Mouse (Mus musculus): ENCODE measurements around the gene Tmem258. TPM values are rescaled to one million over a fixed set of nuclear protein-coding genes. Genes with fewer than 3 reads are reported as not detected.

Tmem258 gene
- polyA plus RNA-seq, 1 experiment from 2014 or later, result 447 TPM

- Histone ChIP-seq H3K4me1 (no peaks in the 10 kb centered on the region), H3K27ac (no peak overlapping the region), H3K9ac (no peak overlapping the region), H3K9me3 (replicated peaks) (no peaks in the 10 kb centered on the region), H3K27me3 (no peaks in the 10 kb centered on the region), H3K4me2 (no peak overlapping the region), H3K4me3 (no peak overlapping the region), H3K36me3 (ENCODE audit: poor library complexity, severe bottlenecking) (no peaks in the 10 kb centered on the region)
- ATAC-seq, result no peak
- WGBS, result 93% methylated on average over 5 of the region's 5 CpGs
Measured at GRCm38 (mm10) chr19:10173116-10173718, 30.6 kb upstream of the Tmem258 start.

DNA sequence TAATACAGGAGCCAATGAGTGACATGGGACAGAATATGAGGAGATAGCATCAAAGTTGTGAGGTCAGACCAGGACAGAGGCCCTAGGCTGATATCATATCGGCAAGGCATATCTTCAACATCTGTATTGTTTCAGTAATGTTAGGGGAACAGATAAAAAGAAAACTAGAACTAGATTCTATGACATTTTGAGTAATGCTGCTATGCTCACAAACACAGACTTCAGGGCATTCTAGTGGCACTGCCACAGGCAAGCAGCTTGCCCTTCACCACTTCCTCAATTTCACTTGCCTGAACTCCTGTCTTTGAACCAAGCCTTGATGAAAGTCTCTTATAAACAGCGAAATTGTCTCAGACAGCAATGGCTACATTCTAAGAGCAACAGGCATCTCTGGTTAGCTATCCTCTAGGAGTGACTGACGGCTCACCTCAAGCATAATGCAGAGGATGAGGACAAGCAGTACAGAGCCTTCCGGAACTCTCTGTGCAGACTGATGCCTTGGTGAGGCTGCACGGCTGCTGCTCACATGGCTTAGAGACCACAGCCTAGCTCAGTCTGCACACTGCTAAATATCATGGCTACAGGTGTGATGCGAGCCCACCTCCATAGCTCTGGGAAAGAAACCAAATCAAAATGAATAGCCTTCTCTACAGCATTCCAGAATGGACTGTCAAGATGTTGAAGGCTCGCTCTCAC lies 29.8 kb upstream of the Tmem258 start:
- H3K4me3 ChIP-seq, result no peak overlapping the region
- no peak for ATAC-seq
- no peak overlapping the region for H3K4me2 ChIP-seq
- H3K4me1 ChIP-seq, result no peaks in the 10 kb centered on the region
- H3K27ac ChIP-seq, result no peak overlapping the region
- no peaks in the 10 kb centered on the region for H3K9me3 ChIP-seq (replicated peaks)
- no peak overlapping the region for H3K9ac ChIP-seq
- no peaks in the 10 kb centered on the region for H3K36me3 ChIP-seq (ENCODE audit: poor library complexity, severe bottlenecking)
- 87% methylated on average over 7 of the region's 7 CpGs for WGBS
- no peaks in the 10 kb centered on the region for H3K27me3 ChIP-seq

GRCm38 (mm10) chr19:10174956-10175355 lies 28.9 kb upstream of the Tmem258 start:
- no peak for ATAC-seq
- no peak overlapping the region for H3K4me2 ChIP-seq
- H3K27ac ChIP-seq, result no peak overlapping the region
- 87% methylated on average over 4 of the region's 4 CpGs for WGBS
- no peak overlapping the region for H3K9ac ChIP-seq
- H3K27me3 ChIP-seq, result no peaks in the 10 kb centered on the region
- no peak overlapping the region for H3K4me3 ChIP-seq
- no peaks in the 10 kb centered on the region for H3K36me3 ChIP-seq (ENCODE audit: poor library complexity, severe bottlenecking)
- H3K9me3 ChIP-seq (replicated peaks), result no peaks in the 10 kb centered on the region
- H3K4me1 ChIP-seq, result no peaks in the 10 kb centered on the region

DNA sequence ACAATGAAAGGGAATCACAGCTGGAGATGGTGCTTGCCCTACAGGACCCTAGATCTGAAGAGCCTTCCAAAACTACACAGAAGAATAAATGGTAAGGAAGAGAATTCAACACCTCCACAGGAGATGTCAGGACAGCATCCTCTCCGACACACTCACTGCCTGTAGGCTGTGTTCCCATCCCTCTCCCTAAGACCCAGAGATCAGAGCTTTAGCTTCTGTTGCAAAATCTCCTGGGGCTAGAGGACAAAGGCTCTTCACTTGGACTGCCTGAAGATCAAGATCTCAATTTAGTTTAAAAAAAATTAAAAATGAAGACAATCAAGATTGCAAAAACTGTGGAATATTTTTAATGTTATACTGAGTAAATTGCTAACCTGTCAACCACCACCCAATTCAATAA lies 27.3 kb upstream of the Tmem258 start:
- Histone ChIP-seq H3K4me1 (no peaks in the 10 kb centered on the region), H3K9me3 (replicated peaks) (no peaks in the 10 kb centered on the region), H3K9ac (no peak overlapping the region), H3K36me3 (ENCODE audit: poor library complexity, severe bottlenecking) (no peaks in the 10 kb centered on the region), H3K27ac (no peak overlapping the region), H3K4me2 (no peak overlapping the region), H3K27me3 (no peaks in the 10 kb centered on the region), H3K4me3 (no peak overlapping the region)
- 51% methylated on average over 1 of the region's 1 CpGs for WGBS
- ATAC-seq, result no peak

GRCm38 (mm10) chr19:10176941-10177372 lies 26.9 kb upstream of the Tmem258 start:
- Histone ChIP-seq H3K9me3 (replicated peaks) (no peaks in the 10 kb centered on the region), H3K27ac (no peak overlapping the region), H3K36me3 (ENCODE audit: poor library complexity, severe bottlenecking) (no peaks in the 10 kb centered on the region), H3K4me3 (no peak overlapping the region), H3K4me2 (no peak overlapping the region), H3K4me1 (peaks cover under 1% of the 10 kb centered on the region; the same call in 1 of the 2 replicates), H3K27me3 (no peaks in the 10 kb centered on the region), H3K9ac (no peak overlapping the region)
- WGBS, result 73% methylated on average over 7 of the region's 7 CpGs
- no peak for ATAC-seq

GRCm38 (mm10) chr19:10181225-10181624 lies 22.6 kb upstream of the Tmem258 start:
- Histone ChIP-seq H3K27ac (no peak overlapping the region), H3K36me3 (ENCODE audit: poor library complexity, severe bottlenecking) (peaks cover 14% of the 10 kb centered on the region), H3K4me1 (peaks cover 28% of the 10 kb centered on the region), H3K27me3 (no peaks in the 10 kb centered on the region), H3K9ac (no peak overlapping the region), H3K9me3 (replicated peaks) (no peaks in the 10 kb centered on the region), H3K4me2 (no peak overlapping the region), H3K4me3 (no peak overlapping the region)
- ATAC-seq, result no peak
- 89% methylated on average over 7 of the region's 7 CpGs for WGBS

- H3K4me1 ChIP-seq, result peaks cover 36% of the 10 kb centered on the region
- no peak for ATAC-seq
- 35% methylated on average over 7 of the region's 7 CpGs for WGBS
- H3K27ac ChIP-seq, result peak overlapping the region; percentile 14; the same call in 1 of the 2 replicates
- peak overlapping the region; percentile 93 for H3K4me3 ChIP-seq
- no peaks in the 10 kb centered on the region for H3K9me3 ChIP-seq (replicated peaks)
- H3K36me3 ChIP-seq (ENCODE audit: poor library complexity, severe bottlenecking), result peaks cover 23% of the 10 kb centered on the region
- H3K9ac ChIP-seq, result peak overlapping the region; percentile 40; the same call in 1 of the 2 replicates
- no peaks in the 10 kb centered on the region for H3K27me3 ChIP-seq
- H3K4me2 ChIP-seq, result peak overlapping the region; percentile 76
Measured at GRCm38 (mm10) chr19:10182142-10182541, 21.7 kb upstream of the Tmem258 start.

GRCm38 (mm10) chr19:10182670-10183298 lies 21.0 kb upstream of the Tmem258 start, which contains the start of gene Fads1:
TSS of gene Fads1 (plus strand) at chr19:10182888.
- H3K27ac ChIP-seq, result peak within 1 kb of the TSS; percentile 97
- peak within 1 kb of the TSS; percentile 96 for H3K9ac ChIP-seq
- no peaks in the 10 kb centered on the region for H3K27me3 ChIP-seq
- peak within 1 kb of the TSS; percentile 76 for H3K4me2 ChIP-seq
- WGBS, result under 1% methylated on average over 70 of the region's 70 CpGs
- ATAC-seq, result peak; percentile 97
- H3K4me1 ChIP-seq, result peaks cover 42% of the 10 kb centered on the region
- peaks cover 29% of the 10 kb centered on the region for H3K36me3 ChIP-seq (ENCODE audit: poor library complexity, severe bottlenecking)
- H3K4me3 ChIP-seq, result peak within 1 kb of the TSS; percentile 93
- no peaks in the 10 kb centered on the region for H3K9me3 ChIP-seq (replicated peaks)

DNA sequence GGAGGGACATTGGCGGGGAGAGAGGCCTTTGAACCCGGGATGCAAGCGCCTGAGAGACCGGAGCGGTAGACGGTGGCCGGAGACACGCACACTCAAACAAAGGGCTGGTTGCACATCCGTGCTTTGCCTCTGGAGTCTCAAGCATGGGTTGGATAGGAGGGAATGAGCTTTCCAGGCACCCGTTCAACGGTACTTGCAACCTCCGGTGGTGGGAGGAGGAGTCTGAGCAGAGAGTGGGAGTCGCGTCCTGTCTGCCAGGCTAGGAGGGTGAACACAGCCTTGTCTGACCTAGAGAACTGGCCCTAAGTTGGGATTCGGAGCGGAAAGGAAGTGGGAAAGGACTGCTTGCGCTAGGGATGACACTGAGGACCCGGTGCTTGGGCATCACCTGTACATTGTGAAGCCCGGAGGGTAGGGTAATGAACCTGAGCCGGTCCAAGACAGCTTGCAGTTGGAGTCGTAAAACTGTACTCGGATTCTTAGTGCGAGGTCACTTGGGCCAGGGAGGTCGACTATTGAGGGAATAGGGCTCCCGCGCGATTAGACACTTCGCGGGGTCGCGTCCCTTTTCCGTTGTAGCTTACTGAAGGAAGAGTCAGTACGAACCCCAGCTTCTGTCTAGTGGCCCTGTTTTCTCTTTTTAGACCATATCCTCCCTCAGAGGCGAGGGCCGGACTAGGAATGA lies 20.4 kb upstream of the Tmem258 start:
- WGBS, result under 1% methylated on average over 35 of the region's 35 CpGs
- ATAC-seq, result peak; percentile 73
- Histone ChIP-seq H3K4me3 (peak overlapping the region; percentile 93), H3K9me3 (replicated peaks) (no peaks in the 10 kb centered on the region), H3K27me3 (no peaks in the 10 kb centered on the region), H3K27ac (peak overlapping the region; percentile 97), H3K36me3 (ENCODE audit: poor library complexity, severe bottlenecking) (peaks cover 36% of the 10 kb centered on the region), H3K9ac (peak overlapping the region; percentile 96), H3K4me1 (peaks cover 49% of the 10 kb centered on the region), H3K4me2 (peak overlapping the region; percentile 76)

DNA sequence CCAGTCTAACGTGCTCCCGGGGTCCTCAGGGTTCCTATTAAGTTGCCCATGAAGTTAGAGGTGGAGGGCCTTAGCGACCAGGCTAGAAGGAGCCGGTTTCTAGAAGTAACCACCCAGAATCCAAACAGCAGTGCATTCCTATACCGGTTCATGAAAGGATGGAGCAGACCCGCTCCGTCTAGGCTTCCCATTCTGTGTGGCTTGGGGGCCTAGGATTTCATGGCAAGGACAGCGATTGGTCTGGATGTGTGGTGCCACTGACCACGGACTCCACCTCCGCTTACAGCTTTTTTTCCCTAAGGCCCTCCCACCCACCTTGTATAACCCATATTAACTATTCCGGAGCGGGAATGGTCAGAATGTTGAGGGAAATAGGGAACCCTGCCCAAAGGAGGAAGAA lies 19.7 kb upstream of the Tmem258 start:
- peak overlapping the region; percentile 93 for H3K4me3 ChIP-seq
- H3K4me1 ChIP-seq, result peaks cover 53% of the 10 kb centered on the region
- 0 out of 2 replicates have a peak, but pooled peaks have one; percentile 16 for ATAC-seq
- H3K4me2 ChIP-seq, result peak overlapping the region; percentile 76
- peak overlapping the region; percentile 96 for H3K9ac ChIP-seq
- H3K27ac ChIP-seq, result peak overlapping the region; percentile 97
- WGBS, result 2% methylated on average over 12 of the region's 12 CpGs
- no peaks in the 10 kb centered on the region for H3K27me3 ChIP-seq
- H3K9me3 ChIP-seq (replicated peaks), result no peaks in the 10 kb centered on the region
- H3K36me3 ChIP-seq (ENCODE audit: poor library complexity, severe bottlenecking), result peaks cover 42% of the 10 kb centered on the region

- Histone ChIP-seq H3K27ac (0 out of 2 replicates have a peak overlapping the region, but pooled peaks have one; percentile 19), H3K4me3 (no peak overlapping the region), H3K9me3 (replicated peaks) (no peaks in the 10 kb centered on the region), H3K9ac (peak overlapping the region; percentile 43; the same call in 1 of the 2 replicates), H3K36me3 (ENCODE audit: poor library complexity, severe bottlenecking) (peaks cover 60% of the 10 kb centered on the region), H3K4me1 (peaks cover 53% of the 10 kb centered on the region), H3K4me2 (peak overlapping the region; percentile 17), H3K27me3 (no peaks in the 10 kb centered on the region)
- 94% methylated on average over 3 of the region's 3 CpGs for WGBS
- ATAC-seq, result no peak
Measured at GRCm38 (mm10) chr19:10185876-10186275, 17.9 kb upstream of the Tmem258 start.
